Mouse (Mus musculus) heart, postnatal 0 days (tissue): ENCODE results near the gene Rapgef1.

ENCODE experiments used
- CTCF ChIP-seq: IDR thresholded peaks from 2 replicates; pipeline ENCODE4 v1.5.1; 2016; ENCODE audit warnings: antibody characterized with exemption, control low read depth, low read depth
- EP300 ChIP-seq: IDR thresholded peaks from 2 replicates; pipeline ENCODE4 v1.6.1; 2016; ENCODE audit warnings: antibody characterized with exemption, low read depth

DNA sequence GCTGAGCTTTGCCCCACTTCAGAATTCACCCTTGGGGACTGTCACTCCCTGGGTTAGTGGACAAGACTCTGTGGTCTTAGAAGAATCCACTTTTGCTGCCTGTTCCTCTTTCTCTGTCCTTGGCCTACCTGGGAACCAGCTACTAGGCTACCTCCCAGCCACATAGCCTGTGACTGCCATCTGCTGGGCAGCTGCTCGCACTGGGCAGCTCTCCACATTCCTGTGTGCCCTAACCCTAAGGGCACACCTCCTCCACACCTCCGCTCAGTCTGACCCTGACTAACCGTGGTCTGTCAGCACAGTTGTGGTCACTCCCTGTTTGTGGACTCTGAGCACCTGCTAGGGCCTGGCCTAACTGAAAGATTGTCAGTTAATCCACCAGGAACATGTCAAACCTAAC lies 112.0 kb downstream of the Rapgef1 start:
- TF ChIP-seq CTCF = peak; percentile 63
- TF ChIP-seq EP300 = no peak
